Mouse (Mus musculus): Measurements from ENCODE around the gene Ctr9.

Gene Ctr9

DNA sequence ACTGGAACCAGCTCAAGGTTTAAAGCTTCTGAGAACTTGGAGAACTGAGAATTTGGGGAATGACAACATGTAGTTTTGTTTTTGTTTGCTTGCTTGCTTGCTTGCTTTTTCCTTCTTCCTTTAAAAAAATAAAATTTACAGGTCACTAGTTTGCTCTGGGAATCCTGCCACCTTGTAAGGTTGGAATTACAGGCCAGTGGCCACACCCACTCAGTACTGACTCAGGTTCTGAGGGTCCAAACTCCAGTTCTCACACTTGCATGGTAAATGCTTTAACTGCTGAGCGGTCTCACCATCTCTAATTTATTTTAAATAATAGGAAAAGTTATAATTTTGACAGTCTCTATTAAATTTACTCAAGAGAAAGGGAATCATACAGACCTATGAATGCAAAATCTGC is 69.4 kb downstream of the Ctr9 start:
- no peak for DNase-seq (ENCODE audit: low spot score in 2 of 2)

Measured in right cerebral cortex, adult 2 months (tissue).